Mouse (Mus musculus) regulatory T cell (primary cell): ENCODE measurements around the gene Mrpl58.

ENCODE experiments used
- in situ Hi-C: fragments of 300-600 bp; cut with MboI, MseI; formaldehyde crosslinking; loops from one replicate; pipeline ENCODE4 v1.15.1; 2025; ENCODE audit warnings: high pct_unique_total_duplicates

Mrpl58 gene

GRCm38 (mm10) chr11:115454822-115455221, 51.3 kb downstream of the Mrpl58 start:
- in situ Hi-C loops, result loop anchor here (10.0 to 25.0 kb wide), 2 partner anchors 1093 to 1540 kb away; no protein-coding TSS in a partner anchor

GRCm38 (mm10) chr11:115455619-115456018, 52.1 kb downstream of the Mrpl58 start:
- in situ Hi-C loops, result loop anchor here (10.0 to 25.0 kb wide), 2 partner anchors 1093 to 1539 kb away; no protein-coding TSS in a partner anchor

- in situ Hi-C loops, result loop anchor here (10.0 to 25.0 kb wide), 2 partner anchors 1094 to 1539 kb away; no protein-coding TSS in a partner anchor
These were observed 52.6 kb downstream of the Mrpl58 start for GRCm38 (mm10) chr11:115456182-115456581.

- in situ Hi-C loops, result loop anchor here (10.0 to 25.0 kb wide), 2 partner anchors 1095 to 1537 kb away; no protein-coding TSS in a partner anchor
These were observed 53.9 kb downstream of the Mrpl58 start for GRCm38 (mm10) chr11:115457405-115457804.

GRCm38 (mm10) chr11:115460976-115461375, 57.4 kb downstream of the Mrpl58 start:
- in situ Hi-C loops, result loop anchor here (25.0 kb wide), 1 partner anchor 1099 kb away; no protein-coding TSS in a partner anchor

GRCm38 (mm10) chr11:115461846-115462242, 58.3 kb downstream of the Mrpl58 start:
- in situ Hi-C loops, result loop anchor here (25.0 kb wide), 1 partner anchor 1100 kb away; no protein-coding TSS in a partner anchor
